Mouse (Mus musculus) left cerebral cortex, adult 2 months (tissue): ENCODE results near the gene Cib3. TPM values are rescaled to one million over a fixed set of nuclear protein-coding genes. Genes with fewer than 3 reads are reported as not detected.

Experiments
- DNase-seq, 2 experiments: peaks; one replicate each; pipeline ENCODE4 v3.0.0; 2021 to 2022; ENCODE audit warnings: low spot score in 2 of 2, mixed read lengths in 1 of 2; ENCODE audit errors: extremely low spot score in 1 of 2
- H3K27ac ChIP-seq: fragments of 200-600 bp; 2 replicates; pipeline ENCODE4 v1.8.1; 2022
- H3K4me3 ChIP-seq: fragments of 200-600 bp; 2 replicates; pipeline ENCODE4 v1.8.1; 2022
- CTCF ChIP-seq: fragments of 200-600 bp; IDR thresholded peaks from 2 replicates; pipeline ENCODE4 v1.8.1; 2022; ENCODE audit warnings: antibody characterized with exemption, mild to moderate bottlenecking, moderate library complexity
- intact Hi-C: fragments of 180-260 bp; cut with DNase I; formaldehyde crosslinking; loops from one replicate; pipeline ENCODE4 v1.15.1; 2025
- total RNA-seq, 2 experiments: library from RNA; stranded (reverse); gene quantifications; 2 replicates each; pipeline ENCODE4 v1.2.3; 2021

The Cib3 gene
- total RNA-seq, 2 experiments from 2014 or later: 0.33 TPM; not detected in 1

GRCm38 (mm10) chr8:72160707-72161697, 51.6 kb downstream of the Cib3 start, which contains the start of gene Rab8a:
TSS of gene Rab8a (plus strand) at chr8:72161200.
- DNase-seq: peak; percentile 99 to 100
- intact Hi-C loops: loop anchor here (5.0 kb wide), 1 partner anchor 239 kb away; no protein-coding TSS in a partner anchor
- Histone ChIP-seq H3K4me3 (peak within 1 kb of the TSS; percentile 78), H3K27ac (peak within 1 kb of the TSS; percentile 92)
- TF ChIP-seq CTCF: no peak

GRCm38 (mm10) chr8:72160007-72160406, 52.6 kb downstream of the Cib3 start:
- no peak; the same call in 1 of the 2 replicates for TF ChIP-seq CTCF
- H3K27ac ChIP-seq: peak overlapping the region; percentile 82; the same call in 1 of the 2 replicates
- intact Hi-C loops: loop anchor here (5.0 kb wide), 1 partner anchor 238 kb away; no protein-coding TSS in a partner anchor
- no peak for DNase-seq
- H3K4me3 ChIP-seq: peak overlapping the region; percentile 78

GRCm38 (mm10) chr8:72158726-72159125, 53.9 kb downstream of the Cib3 start:
- no peak for DNase-seq
- no peak for TF ChIP-seq CTCF
- Histone ChIP-seq H3K27ac (no peak overlapping the region), H3K4me3 (no peak overlapping the region)
- intact Hi-C loops: no loop called here

- H3K4me3 ChIP-seq: no peak overlapping the region
- no peak overlapping the region for H3K27ac ChIP-seq
- intact Hi-C loops: no loop called here
- no peak; the same call in 1 of the 2 replicates for TF ChIP-seq CTCF
- DNase-seq: no peak
These were observed 54.5 kb downstream of the Cib3 start for GRCm38 (mm10) chr8:72158096-72158495.

Other genes starting within 250 kb of the Cib3 start
- not detected for gene Cyp4f18, start 203.2 kb downstream of the Cib3 start, total RNA-seq
- not detected for gene Olfr372, start 171.6 kb downstream of the Cib3 start, total RNA-seq
- gene Olfr373, start 129.7 kb downstream of the Cib3 start, total RNA-seq: not detected
- not detected for gene Olfr374, start 105.8 kb downstream of the Cib3 start, total RNA-seq
- gene Tpm4, start 77.9 kb downstream of the Cib3 start, total RNA-seq: 10 to 100 TPM; 24.9 to 29.7 TPM
- gene Rab8a, start 51.6 kb downstream of the Cib3 start, total RNA-seq: 10 to 100 TPM; 32.4 to 37.9 TPM
- gene Hsh2d, start 23.2 kb downstream of the Cib3 start, total RNA-seq: not detected
- not detected for gene Gm11034, start 799 bp upstream of the Cib3 start, total RNA-seq
- gene Fam32a, start 6.9 kb upstream of the Cib3 start, total RNA-seq: 10 to 100 TPM; 59.0 to 60.9 TPM
- 10 to 100 TPM; 83.1 to 84.7 TPM for gene Ap1m1, start 27.2 kb upstream of the Cib3 start, total RNA-seq
- 1 to 10 TPM; 3.9 to 6.2 TPM for gene Gm10282, start 92.4 kb upstream of the Cib3 start, total RNA-seq
- gene Klf2, start 106.2 kb upstream of the Cib3 start, total RNA-seq: 10 to 100 TPM; 17.1 to 32.3 TPM
- 10 to 100 TPM; 66.4 to 73.0 TPM for gene Eps15l1, start 208.6 kb upstream of the Cib3 start, total RNA-seq
- gene Calr3, start 231.0 kb upstream of the Cib3 start, total RNA-seq: 1 to 10 TPM in 1 of 2 experiments, under 1 TPM in 1; 0.97 to 1.5 TPM
- gene 1700030K09Rik, start 231.0 kb upstream of the Cib3 start, total RNA-seq: 10 to 100 TPM; 14.8 to 15.6 TPM